Mouse (Mus musculus) ES-E14 (cell line): ENCODE measurements at regions not wholly inside any gene's neighbourhood (a gene's known extent, or its start where the extent isn't known, plus 50 kb on each side); places are given as distances from the start of the nearest gene placed in this dataset.

Experiments
- DNase-seq: peaks from one replicate; pipeline ENCODE4 v3.0.0-alpha.2; 2013; ENCODE audit warnings: low read depth, low spot score
- H3K27ac ChIP-seq: 2 replicates; pipeline ENCODE4 v1.5.1; 2012; ENCODE audit warnings: low read depth, mild to moderate bottlenecking, low read length, moderate library complexity, mixed read lengths; ENCODE audit not compliant: poor library complexity, insufficient read depth, severe bottlenecking
- H3K36me3 ChIP-seq: 2 replicates; pipeline ENCODE4 v1.6.1; 2012; ENCODE audit warnings: mild to moderate bottlenecking, low read length, moderate library complexity, mixed read lengths; ENCODE audit not compliant: control insufficient read depth, poor library complexity, insufficient read depth, severe bottlenecking
- H3K4me1 ChIP-seq, 2 experiments: fragments of 150-350 bp in 1 of 2; sonication (generic) in 1 of 2; 2 replicates each; pipeline ENCODE4 v1.6.1; 2012; ENCODE audit warnings: low read length in 2 of 2, mild to moderate bottlenecking in 1 of 2, mixed read lengths in 1 of 2; ENCODE audit not compliant: control insufficient read depth in 2 of 2, insufficient read depth in 2 of 2, poor library complexity in 1 of 2
- H3K4me3 ChIP-seq, 2 experiments: fragments of 150-350 bp in 1 of 2; sonication (generic) in 1 of 2; 2 replicates each; pipeline ENCODE4 v1.5.1; 2012; ENCODE audit warnings: low read length in 2 of 2, low read depth in 1 of 2, mild to moderate bottlenecking in 1 of 2, mixed read lengths in 1 of 2; ENCODE audit not compliant: insufficient read depth in 1 of 2, poor library complexity in 1 of 2, severe bottlenecking in 1 of 2
- H3K9ac ChIP-seq: 2 replicates; pipeline ENCODE4 v1.6.1; 2012; ENCODE audit warnings: low read depth, mild to moderate bottlenecking, low read length, mixed read lengths; ENCODE audit not compliant: poor library complexity, insufficient read depth, severe bottlenecking
- H3K9me3 ChIP-seq: fragments of 150-350 bp; sonication (generic); 2 replicates; pipeline ENCODE4 v1.6.1; 2012; ENCODE audit warnings: low read depth, mild to moderate bottlenecking, low read length; ENCODE audit not compliant: control insufficient read depth, insufficient read depth
- CHD2 ChIP-seq: IDR thresholded peaks from 2 replicates; pipeline ENCODE4 v1.6.1; 2014; ENCODE audit warnings: mild to moderate bottlenecking, low read depth, low read length, inconsistent platforms
- HCFC1 ChIP-seq: IDR thresholded peaks from 2 replicates; pipeline ENCODE4 v1.6.1; 2012; ENCODE audit warnings: low read length, inconsistent platforms, borderline replicate concordance; ENCODE audit not compliant: insufficient read depth
- MAFK ChIP-seq: IDR thresholded peaks from 2 replicates; pipeline ENCODE4 v1.6.1; 2014; ENCODE audit warnings: mild to moderate bottlenecking, low read depth, low read length, inconsistent platforms; ENCODE audit not compliant: insufficient read depth
- ZC3H11A ChIP-seq: IDR thresholded peaks from 2 replicates; pipeline ENCODE4 v1.6.1; 2012; ENCODE audit warnings: low read depth, mild to moderate bottlenecking, inconsistent platforms, low read length, borderline replicate concordance
- ZNF384 ChIP-seq: IDR thresholded peaks from 2 replicates; pipeline ENCODE4 v1.6.1; 2012; ENCODE audit warnings: low read depth, low read length, inconsistent platforms
- in situ Hi-C, 2 experiments: fragments of 600-800 bp; cut with MboI; formaldehyde crosslinking; loops; one replicate each; pipeline ENCODE4 v1.15.1; 2025; ENCODE audit warnings: low sequenced_read_pairs in 2 of 2, inconsistent platforms in 1 of 2; ENCODE audit not compliant: unreplicated experiment in 2 of 2

DNA sequence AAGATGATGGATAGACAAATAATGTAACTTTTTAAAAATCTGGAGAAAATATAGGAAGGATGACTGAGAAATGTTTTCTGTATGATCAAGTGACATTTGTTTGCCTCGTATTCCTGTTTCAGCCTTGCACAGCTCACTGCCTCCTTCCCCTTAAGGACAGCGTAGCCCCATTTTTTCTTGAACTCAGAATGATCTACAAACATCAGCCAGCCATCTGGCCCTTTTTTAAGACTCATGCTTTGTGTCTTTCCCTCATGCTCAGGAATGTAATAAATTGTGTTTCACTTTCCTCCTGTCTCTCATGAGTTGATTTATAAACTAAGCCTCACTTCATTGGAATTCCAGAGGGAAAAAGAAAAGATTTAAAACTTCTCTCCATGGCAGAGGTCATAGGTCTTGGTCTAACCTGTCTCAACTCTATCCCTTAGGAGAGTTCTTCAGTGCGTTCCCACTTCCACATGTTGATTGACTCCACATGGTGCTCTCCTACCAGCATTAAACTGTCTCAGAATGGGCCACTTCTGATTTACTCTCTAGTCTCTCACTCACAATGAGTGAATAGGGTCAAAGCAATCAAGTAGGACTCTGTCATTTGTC, 129.2 kb upstream of the Gm34302 start:
- H3K4me1 ChIP-seq, result peaks cover 0 to 4% of the 10 kb centered on the region in 2 experiments; a peak in 1 of 4 replicates
- no peak for DNase-seq
- in situ Hi-C loops, result no loop called here
- TF ChIP-seq MAFK (no peak), ZC3H11A (no peak), HCFC1 (no peak), ZNF384 (no peak), CHD2 (no peak)
- H3K9me3 ChIP-seq, result no peaks in the 10 kb centered on the region
- H3K36me3 ChIP-seq, result no peaks in the 10 kb centered on the region
- H3K27ac ChIP-seq, result no peak overlapping the region
- H3K9ac ChIP-seq, result no peak overlapping the region
- H3K4me3 ChIP-seq, result no peak overlapping the region

DNA sequence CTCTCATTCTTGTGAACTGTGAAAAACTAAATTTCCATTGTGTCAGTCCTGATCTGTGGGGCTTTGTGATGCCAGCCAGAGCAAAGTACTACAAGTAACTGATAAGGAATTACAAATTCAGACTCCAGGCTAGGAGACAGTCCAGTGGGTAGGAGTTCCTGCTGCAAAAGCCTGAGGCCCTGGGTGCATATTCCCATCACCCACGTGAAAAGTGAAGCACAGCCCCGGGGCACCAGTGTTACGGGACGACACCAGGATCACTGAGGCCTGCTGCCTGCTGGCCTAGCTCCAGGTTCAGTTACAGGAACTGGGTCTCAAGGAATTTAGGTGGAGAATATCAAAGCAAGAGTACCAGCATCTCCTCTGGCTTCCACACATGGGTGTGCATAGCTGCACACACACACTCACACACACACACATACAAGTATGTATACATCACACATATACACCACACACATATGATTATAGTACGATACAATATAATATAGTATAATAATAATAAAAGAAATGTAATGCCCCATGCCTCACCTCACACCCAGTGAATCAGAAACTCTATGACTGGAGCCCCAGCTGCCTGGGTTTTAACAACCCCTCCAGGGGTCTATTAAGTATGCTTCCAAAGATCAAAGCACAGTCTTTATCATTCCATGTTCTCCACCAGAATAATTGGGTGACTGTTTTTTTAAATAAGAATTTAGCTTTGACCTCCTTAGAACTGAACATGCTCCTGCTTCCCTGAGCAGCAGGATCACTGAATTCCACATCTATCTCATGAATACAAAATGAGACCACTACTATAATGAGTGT, 126.6 kb upstream of the Gm34302 start:
- Histone ChIP-seq H3K9me3 (no peaks in the 10 kb centered on the region), H3K4me3 (no peak overlapping the region), H3K9ac (no peak overlapping the region), H3K36me3 (no peaks in the 10 kb centered on the region), H3K27ac (no peak overlapping the region), H3K4me1 (peaks cover 0 to 4% of the 10 kb centered on the region in 2 experiments; a peak in 1 of 4 replicates)
- TF ChIP-seq ZC3H11A (no peak), HCFC1 (no peak), ZNF384 (no peak), CHD2 (no peak), MAFK (no peak)
- in situ Hi-C loops, result no loop called here
- DNase-seq, result peak; percentile 12

DNA sequence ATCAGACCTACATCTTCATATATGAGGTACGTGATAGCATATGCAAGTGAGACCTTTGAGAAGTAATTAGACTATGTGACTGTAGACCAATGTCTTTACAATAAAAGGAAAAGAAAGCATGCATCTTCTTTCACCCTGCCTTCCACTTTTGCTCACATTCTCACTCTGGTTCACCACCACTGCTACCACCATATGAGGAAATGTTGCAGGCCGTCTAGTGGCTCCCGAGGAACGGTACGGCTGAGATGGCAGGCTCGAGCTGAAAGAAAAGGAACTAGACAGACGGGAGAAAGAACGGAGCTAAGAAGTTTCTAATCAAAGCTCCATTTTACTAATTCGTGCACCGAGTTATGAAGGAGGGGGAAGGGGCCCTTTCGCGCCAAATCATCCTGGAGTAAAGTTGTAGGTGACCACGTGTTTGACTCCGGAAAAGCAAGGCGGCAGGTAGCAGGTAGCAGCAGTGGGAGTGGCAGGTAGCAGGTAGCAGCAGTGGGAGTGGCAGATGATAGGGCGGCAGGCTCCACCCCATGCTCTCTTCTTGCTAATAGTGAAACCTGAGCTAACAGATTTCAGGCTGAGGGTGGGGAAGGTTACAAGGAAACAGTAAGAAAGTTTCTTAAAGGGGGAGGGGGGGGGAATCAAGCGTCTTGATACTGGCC, 125.9 kb upstream of the Gm34302 start:
- no peak overlapping the region for H3K27ac ChIP-seq
- H3K4me3 ChIP-seq, result no peak overlapping the region
- no peak for TF ChIP-seq CHD2
- TF ChIP-seq MAFK, result no peak
- TF ChIP-seq ZNF384, result no peak
- TF ChIP-seq HCFC1, result no peak
- TF ChIP-seq ZC3H11A, result no peak
- peak; percentile 16 for DNase-seq
- no peaks in the 10 kb centered on the region for H3K36me3 ChIP-seq
- in situ Hi-C loops, result no loop called here
- H3K9me3 ChIP-seq, result no peaks in the 10 kb centered on the region
- H3K9ac ChIP-seq, result no peak overlapping the region
- peaks cover 0 to 4% of the 10 kb centered on the region in 2 experiments; a peak in 1 of 4 replicates for H3K4me1 ChIP-seq

DNA sequence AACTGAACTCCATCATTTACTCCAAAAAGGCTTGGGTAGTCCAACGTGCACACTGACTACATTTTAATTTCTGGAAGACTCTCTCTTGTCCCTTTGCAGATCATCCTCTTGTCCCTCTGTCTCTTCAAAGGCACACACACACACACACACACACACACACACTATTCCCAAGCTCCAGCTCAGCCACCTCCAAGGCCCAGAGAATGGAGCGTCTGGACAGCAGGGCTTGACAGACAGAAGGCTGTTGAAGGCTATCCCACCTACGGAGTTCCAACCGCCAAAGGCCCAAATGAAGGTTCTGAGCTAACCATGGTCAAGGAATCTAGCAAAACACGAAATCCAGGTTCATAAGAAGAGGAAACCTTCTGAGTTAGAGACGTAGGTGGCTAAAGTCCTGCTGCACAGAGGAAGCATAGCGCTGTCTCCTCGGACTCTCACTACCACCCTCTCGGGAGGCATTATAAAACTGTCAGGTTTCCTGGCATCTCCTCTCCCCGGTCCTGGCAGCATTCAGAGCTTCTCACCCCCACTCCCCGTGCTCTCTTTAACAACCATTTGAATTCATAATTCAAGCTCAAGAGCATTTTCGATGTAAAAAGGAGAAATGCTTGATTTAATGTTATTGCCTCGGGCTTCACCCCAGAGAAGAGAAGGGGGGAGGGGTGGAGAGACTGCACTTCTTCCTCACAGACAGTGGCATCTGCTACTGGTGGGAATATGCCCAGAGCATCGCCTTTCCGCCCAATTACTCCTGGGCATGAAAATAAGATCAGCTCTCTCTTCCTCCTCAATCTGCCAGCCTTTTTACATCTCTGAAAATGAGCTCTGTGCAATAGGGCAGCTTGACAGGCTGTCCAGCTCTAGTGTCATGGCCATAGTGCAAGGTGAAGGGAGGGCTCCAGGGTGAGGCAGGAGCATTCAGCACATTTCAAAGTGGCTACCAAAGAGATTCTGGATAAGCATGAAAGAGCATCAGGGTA, 99.3 kb upstream of the Gm34302 start:
- no peak overlapping the region for H3K27ac ChIP-seq
- H3K4me3 ChIP-seq, result no peak overlapping the region
- in situ Hi-C loops, result no loop called here
- TF ChIP-seq MAFK (no peak), ZNF384 (no peak), CHD2 (no peak), HCFC1 (no peak), ZC3H11A (no peak)
- H3K9me3 ChIP-seq, result no peaks in the 10 kb centered on the region
- no peaks in the 10 kb centered on the region for H3K4me1 ChIP-seq
- no peak overlapping the region for H3K9ac ChIP-seq
- no peak for DNase-seq
- H3K36me3 ChIP-seq, result no peaks in the 10 kb centered on the region
